Mouse (Mus musculus) gastrocnemius, postnatal 36 days (tissue): ENCODE measurements around the gene Large1. TPM values are rescaled to one million over a fixed set of nuclear protein-coding genes. Genes with fewer than 3 reads are reported as not detected.

ENCODE experiments used
- DNase-seq, 2 experiments: peaks; one replicate each; pipeline ENCODE4 v3.0.0; 2022
- intact Hi-C: fragments of 180-260 bp; cut with DNase I; formaldehyde crosslinking; loops from one replicate; pipeline ENCODE4 v1.15.1; 2025
- microRNA-seq, 2 experiments: library from miRNA; unstranded; fragments of <30 nt; microRNA quantifications; one replicate each; pipeline ENCODE4 v1.2.0; 2021
- total RNA-seq, 2 experiments: library from RNA; stranded (reverse); gene quantifications; 2 replicates each; pipeline ENCODE4 v1.2.3; 2021

Large1 gene
- total RNA-seq, 2 experiments from 2014 or later = 22.5 to 23.6 TPM

GRCm38 (mm10) chr8:72832371-72832770 is 521.0 kb downstream of the Large1 start:
- DNase-seq = no peak
- intact Hi-C loops = no loop called here

DNA sequence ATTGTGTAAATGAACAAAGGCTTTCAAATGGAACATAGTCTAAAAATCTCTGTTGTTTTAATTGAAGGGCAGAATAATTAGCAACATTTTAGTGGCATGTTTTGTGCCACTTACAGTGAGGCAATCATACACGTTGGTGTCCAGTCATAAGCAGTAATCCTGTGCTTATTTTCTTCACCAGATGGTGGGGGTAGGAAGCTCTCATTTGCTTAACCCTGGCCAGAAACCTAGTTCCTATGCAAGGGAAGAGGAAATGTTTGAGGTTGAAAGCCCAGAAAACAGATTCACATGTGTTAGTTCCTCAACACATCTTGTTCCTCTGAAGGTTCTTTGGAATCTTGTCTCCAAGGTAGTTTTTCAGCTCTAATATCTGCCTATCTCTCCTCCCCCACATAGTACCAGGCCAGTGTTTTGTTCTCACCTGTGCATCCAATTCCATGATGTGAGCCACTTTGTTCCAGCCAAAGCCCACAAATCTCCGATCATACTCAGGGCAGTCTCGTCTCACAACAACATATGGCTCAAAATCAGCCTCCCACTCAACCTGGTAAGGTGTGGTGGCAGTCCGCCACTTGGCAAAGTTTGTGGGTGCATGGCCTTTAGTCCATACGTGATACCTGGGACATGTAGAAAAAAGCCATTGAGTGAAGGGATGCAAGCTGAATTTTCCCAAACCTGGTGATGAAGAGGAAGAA is 535.5 kb downstream of the Large1 start:
- intact Hi-C loops = no loop called here

GRCm38 (mm10) chr8:72816679-72817078 is 536.7 kb downstream of the Large1 start:
- intact Hi-C loops = no loop called here
- no peak for DNase-seq

More for the DNA sequence above, 535.5 kb downstream of the Large1 start:
- DNase-seq = no peak

- intact Hi-C loops = no loop called here
- no peak for DNase-seq
These were observed 537.7 kb downstream of the Large1 start for GRCm38 (mm10) chr8:72815681-72816080.

DNA sequence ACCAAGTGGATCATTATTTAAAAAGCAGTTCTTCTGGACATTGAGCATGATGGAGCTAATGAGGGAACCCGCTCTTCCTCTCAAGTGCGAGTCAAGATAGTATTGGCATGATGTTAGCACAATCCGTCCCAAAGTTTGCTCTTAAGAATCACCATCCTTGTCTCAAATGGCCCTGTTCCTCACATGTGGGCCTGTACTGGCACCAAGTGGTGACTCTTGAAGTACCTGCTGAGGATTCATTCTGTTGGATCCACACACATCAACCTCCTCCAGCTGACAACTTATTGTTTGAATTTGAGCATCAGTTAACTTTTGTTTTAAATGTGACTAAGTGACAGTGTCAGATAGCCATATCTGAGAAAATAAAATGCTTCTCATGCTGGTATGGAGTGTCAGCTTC is 540.6 kb downstream of the Large1 start:
- intact Hi-C loops = no loop called here
- no peak for DNase-seq

- intact Hi-C loops = no loop called here
- no peak for DNase-seq
These were observed 551.8 kb downstream of the Large1 start for GRCm38 (mm10) chr8:72801583-72801982.

GRCm38 (mm10) chr8:72780644-72781043 is 572.7 kb downstream of the Large1 start:
- intact Hi-C loops = no loop called here
- DNase-seq = no peak

DNA sequence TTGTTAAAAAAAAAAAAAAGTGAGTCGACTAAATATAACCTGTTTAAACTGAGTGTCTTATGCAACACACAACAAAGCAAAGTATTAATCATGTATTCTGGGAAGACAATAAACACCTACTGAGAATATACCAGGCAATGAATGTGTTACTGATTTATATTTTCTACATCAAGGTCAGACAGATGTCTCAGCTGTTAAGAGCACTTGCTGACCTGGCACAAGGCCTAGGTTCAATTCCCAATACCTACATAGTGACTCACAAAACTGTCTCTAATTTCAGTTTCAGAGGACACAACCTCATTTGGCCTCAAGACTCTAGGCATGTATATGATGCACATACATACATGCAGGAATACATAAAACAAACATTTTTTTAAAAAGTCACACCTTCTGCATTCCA is 575.5 kb downstream of the Large1 start:
- intact Hi-C loops = no loop called here

GRCm38 (mm10) chr8:72766777-72767176 is 586.6 kb downstream of the Large1 start:
- intact Hi-C loops = no loop called here
- no peak for DNase-seq

More for the DNA sequence above, 575.5 kb downstream of the Large1 start:
- no peak for DNase-seq

- no peak for DNase-seq
- intact Hi-C loops = no loop called here
These were observed 587.6 kb downstream of the Large1 start for GRCm38 (mm10) chr8:72765696-72766095.

Small RNAs within 50 kb of the gene (microRNA-seq; reads per million reads assigned to microRNA genes)
- 0 to 1.1 reads per million in 2 experiments for gene Mir28b
